Mouse (Mus musculus) lung, embryonic 16.5 days (tissue): ENCODE data around the gene Hif3a. TPM values are rescaled to one million over a fixed set of nuclear protein-coding genes. Genes with fewer than 3 reads are reported as not detected.
A peak's percentile ranks its signal among the peaks of the same experiment; 100 is the strongest.
"Not testable (repeated sequence)": the region's sequence is repeated elsewhere in the genome, so short reads cannot be mapped to it uniquely, and the experiment has no call there.

ENCODE experiments used
- ATAC-seq: fragments of 200-750 bp; cut with Nextera tagmentation; 2 replicates; pipeline ENCODE4 v1.8.0; 2017; ENCODE audit warnings: low read depth, mild to moderate bottlenecking, moderate library complexity
- H3K27ac ChIP-seq: fragments of 300-500 bp; sonication (generic); 2 replicates; pipeline ENCODE4 v1.5.1; 2014; ENCODE audit warnings: mild to moderate bottlenecking, control low read depth, low read length
- H3K27me3 ChIP-seq: fragments of 300-500 bp; sonication (generic); 2 replicates; pipeline ENCODE4 v1.6.1; 2014; ENCODE audit warnings: low read depth, low read length, mixed read lengths; ENCODE audit not compliant: control insufficient read depth, insufficient read depth
- H3K36me3 ChIP-seq: fragments of 300-500 bp; sonication (generic); 2 replicates; pipeline ENCODE4 v1.6.1; 2014; ENCODE audit warnings: low read length; ENCODE audit not compliant: control insufficient read depth, insufficient read depth
- H3K4me1 ChIP-seq: fragments of 300-500 bp; sonication (generic); replicated peaks from 2 replicates; pipeline ENCODE4 v1.6.1; 2014; ENCODE audit warnings: low read length, mixed read lengths; ENCODE audit not compliant: control insufficient read depth, insufficient read depth
- H3K4me2 ChIP-seq: fragments of 300-500 bp; sonication (generic); 2 replicates; pipeline ENCODE4 v1.6.1; 2014; ENCODE audit warnings: low read depth, low read length, control low read depth
- H3K4me3 ChIP-seq: fragments of 300-500 bp; sonication (generic); 2 replicates; pipeline ENCODE4 v1.5.1; 2014; ENCODE audit warnings: mild to moderate bottlenecking, low read length, control low read depth
- H3K9ac ChIP-seq: fragments of 300-500 bp; sonication (generic); 2 replicates; pipeline ENCODE4 v1.6.1; 2014; ENCODE audit warnings: low read length, control low read depth
- H3K9me3 ChIP-seq: fragments of 300-500 bp; sonication (generic); 2 replicates; pipeline ENCODE4 v1.6.1; 2016; ENCODE audit warnings: low read length; ENCODE audit not compliant: control insufficient read depth
- WGBS: fragments of 180-500 bp; shearing (Covaris S2); extraction: QIAGEN DNeasy Blood & Tissue Kit; methylation state at CpG from one replicate; pipeline ENCODE4 v1.1.7; 2014; 5-methylcytosine and 5-hydroxymethylcytosine counted together
- polyA plus RNA-seq: library from polyadenylated mRNA; unstranded; fragments of >200 nt; fragmentation: Nextera tagmentation; extraction: Ambion mirVana; gene quantifications from 2 replicates; pipeline ENCODE4 v1.2.1, GENCODE M21; 2015

Gene Hif3a
- 56.0 and 57.0 TPM in 2 replicates for polyA plus RNA-seq

GRCm38 (mm10) chr7:17062389-17062788 lies at the start of gene Hif3a:
TSS of gene Hif3a (minus strand) at chr7:17062427.
- H3K9ac ChIP-seq = peak within 1 kb of the TSS; percentile 91
- peaks cover 34% of the 10 kb centered on the region for H3K4me1 ChIP-seq
- no peaks in the 10 kb centered on the region for H3K36me3 ChIP-seq
- H3K27me3 ChIP-seq = no peaks in the 10 kb centered on the region
- H3K27ac ChIP-seq = peak within 1 kb of the TSS; percentile 100
- ATAC-seq = peak; percentile 72
- H3K4me3 ChIP-seq = peak within 1 kb of the TSS; percentile 73
- H3K9me3 ChIP-seq = no peaks in the 10 kb centered on the region
- peak within 1 kb of the TSS; percentile 68 for H3K4me2 ChIP-seq
- WGBS = under 1% methylated on average over 15 of the region's 15 CpGs

DNA sequence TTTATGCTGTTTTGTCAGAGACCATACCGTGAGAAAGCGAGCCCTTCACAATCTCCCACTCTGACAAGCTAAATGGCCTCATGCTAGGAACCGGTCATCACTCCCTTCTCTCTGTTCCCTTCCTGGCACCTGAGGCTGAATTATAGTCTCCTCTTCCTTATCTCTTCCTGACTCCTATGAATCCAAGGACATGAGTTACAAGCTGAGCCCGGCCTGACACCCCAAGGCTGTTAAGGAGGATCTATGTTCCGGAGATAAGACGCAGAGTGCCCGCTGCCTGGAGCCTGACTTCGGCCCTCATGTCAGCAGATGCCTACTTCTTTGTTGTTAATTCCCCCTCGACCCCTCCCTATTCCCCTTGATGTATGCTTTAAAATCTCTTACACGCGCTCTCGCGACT lies 39.4 kb upstream of the Hif3a start:
- H3K9me3 ChIP-seq, H3K4me2 ChIP-seq, ATAC-seq, H3K4me1 ChIP-seq, H3K4me3 ChIP-seq, H3K36me3 ChIP-seq, H3K27ac ChIP-seq, H3K9ac ChIP-seq, H3K27me3 ChIP-seq: not testable (repeated sequence)
- 84% methylated on average over 13 of the region's 13 CpGs for WGBS

GRCm38 (mm10) chr7:17091280-17091679 lies 29.1 kb upstream of the Hif3a start:
- ATAC-seq = no peak
- WGBS = 10% methylated on average over 1 of the region's 1 CpGs
- Histone ChIP-seq H3K4me1 (no peaks in the 10 kb centered on the region), H3K9ac (no peak overlapping the region), H3K9me3 (no peaks in the 10 kb centered on the region), H3K36me3 (no peaks in the 10 kb centered on the region), H3K27ac (no peak overlapping the region), H3K4me2 (no peak overlapping the region), H3K4me3 (no peak overlapping the region), H3K27me3 (no peaks in the 10 kb centered on the region)

- no peaks in the 10 kb centered on the region for H3K36me3 ChIP-seq
- 51% methylated on average over 3 of the region's 3 CpGs for WGBS
- H3K4me1 ChIP-seq = no peaks in the 10 kb centered on the region
- no peak for ATAC-seq
- H3K4me2 ChIP-seq = no peak overlapping the region
- H3K4me3 ChIP-seq = no peak overlapping the region
- H3K9ac ChIP-seq = no peak overlapping the region
- H3K9me3 ChIP-seq = no peaks in the 10 kb centered on the region
- no peaks in the 10 kb centered on the region for H3K27me3 ChIP-seq
- H3K27ac ChIP-seq = no peak overlapping the region
Observed at GRCm38 (mm10) chr7:17090058-17090585, 27.9 kb upstream of the Hif3a start.

DNA sequence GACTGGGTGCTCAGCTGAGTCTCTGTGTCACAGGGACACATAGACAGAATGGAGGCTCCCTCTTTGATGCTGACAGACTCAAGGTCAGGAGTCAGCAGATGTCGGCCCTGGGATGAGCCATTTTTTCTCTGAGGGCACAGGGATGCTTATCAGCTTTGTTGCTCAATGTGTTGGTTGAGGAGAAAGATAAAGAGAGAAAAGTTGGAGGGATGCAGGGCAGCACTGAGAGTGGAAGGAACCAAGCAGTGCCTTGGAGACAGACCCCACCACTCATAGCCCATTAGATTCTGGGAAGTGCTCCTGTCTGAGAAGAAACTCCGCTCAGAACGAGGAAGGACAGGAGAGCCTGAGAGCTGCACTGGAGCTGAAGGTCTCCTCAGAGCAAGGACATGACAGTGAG lies 25.5 kb upstream of the Hif3a start:
- H3K9me3 ChIP-seq = no peaks in the 10 kb centered on the region
- H3K4me1 ChIP-seq = no peaks in the 10 kb centered on the region
- H3K27ac ChIP-seq = no peak overlapping the region
- no peak overlapping the region for H3K4me2 ChIP-seq
- H3K36me3 ChIP-seq = no peaks in the 10 kb centered on the region
- no peak overlapping the region for H3K4me3 ChIP-seq
- 63% methylated on average over 3 of the region's 3 CpGs for WGBS
- no peaks in the 10 kb centered on the region for H3K27me3 ChIP-seq
- ATAC-seq = no peak
- H3K9ac ChIP-seq = no peak overlapping the region

- no peak overlapping the region for H3K27ac ChIP-seq
- H3K4me1 ChIP-seq = no peaks in the 10 kb centered on the region
- no peak overlapping the region for H3K4me3 ChIP-seq
- 75% methylated on average over 4 of the region's 4 CpGs for WGBS
- no peak for ATAC-seq
- H3K4me2 ChIP-seq = no peak overlapping the region
- H3K27me3 ChIP-seq = no peaks in the 10 kb centered on the region
- no peaks in the 10 kb centered on the region for H3K9me3 ChIP-seq
- no peak overlapping the region for H3K9ac ChIP-seq
- no peaks in the 10 kb centered on the region for H3K36me3 ChIP-seq
Observed at GRCm38 (mm10) chr7:17082766-17083165, 20.5 kb upstream of the Hif3a start.

DNA sequence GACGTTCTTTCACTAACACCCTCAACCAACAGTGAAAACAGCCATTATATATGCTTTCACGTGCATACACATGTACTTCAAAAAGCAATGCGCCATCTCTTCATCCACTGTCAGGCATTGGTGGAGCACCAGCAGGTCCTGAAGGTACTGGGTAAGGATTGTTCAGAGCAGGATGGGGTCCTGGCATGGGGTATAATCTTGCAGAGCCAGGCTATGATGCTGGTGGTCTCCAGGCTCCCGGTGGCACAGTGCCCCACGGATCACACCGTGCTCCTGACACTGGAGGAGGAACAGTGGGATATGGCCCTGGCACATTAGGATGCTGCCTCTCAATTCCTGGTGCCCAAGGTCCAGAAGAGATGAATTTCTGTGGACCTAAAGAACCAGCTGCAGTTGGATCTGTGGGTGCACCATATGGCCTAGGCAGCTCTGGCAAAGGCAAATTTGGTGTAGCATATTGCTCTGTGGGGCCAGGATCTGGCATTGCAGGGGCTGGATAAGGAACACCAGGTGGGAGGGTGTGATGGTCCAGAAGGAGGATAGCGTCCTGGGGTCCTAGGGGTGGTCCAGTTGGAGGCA lies 15.9 kb upstream of the Hif3a start:
- no peaks in the 10 kb centered on the region for H3K9me3 ChIP-seq
- H3K4me2 ChIP-seq = no peak overlapping the region
- 76% methylated on average over 7 of the region's 7 CpGs for WGBS
- no peak for ATAC-seq
- no peaks in the 10 kb centered on the region for H3K27me3 ChIP-seq
- no peaks in the 10 kb centered on the region for H3K36me3 ChIP-seq
- no peak overlapping the region for H3K4me3 ChIP-seq
- no peaks in the 10 kb centered on the region for H3K4me1 ChIP-seq
- no peak overlapping the region for H3K27ac ChIP-seq
- no peak overlapping the region for H3K9ac ChIP-seq

- H3K9me3 ChIP-seq = no peaks in the 10 kb centered on the region
- no peak overlapping the region for H3K4me2 ChIP-seq
- no peak overlapping the region for H3K4me3 ChIP-seq
- no peak for ATAC-seq
- no peaks in the 10 kb centered on the region for H3K4me1 ChIP-seq
- 95% methylated on average over 1 of the region's 1 CpGs for WGBS
- H3K9ac ChIP-seq = no peak overlapping the region
- H3K36me3 ChIP-seq = no peaks in the 10 kb centered on the region
- no peak overlapping the region for H3K27ac ChIP-seq
- no peaks in the 10 kb centered on the region for H3K27me3 ChIP-seq
Observed at GRCm38 (mm10) chr7:17076542-17076941, 14.3 kb upstream of the Hif3a start.

DNA sequence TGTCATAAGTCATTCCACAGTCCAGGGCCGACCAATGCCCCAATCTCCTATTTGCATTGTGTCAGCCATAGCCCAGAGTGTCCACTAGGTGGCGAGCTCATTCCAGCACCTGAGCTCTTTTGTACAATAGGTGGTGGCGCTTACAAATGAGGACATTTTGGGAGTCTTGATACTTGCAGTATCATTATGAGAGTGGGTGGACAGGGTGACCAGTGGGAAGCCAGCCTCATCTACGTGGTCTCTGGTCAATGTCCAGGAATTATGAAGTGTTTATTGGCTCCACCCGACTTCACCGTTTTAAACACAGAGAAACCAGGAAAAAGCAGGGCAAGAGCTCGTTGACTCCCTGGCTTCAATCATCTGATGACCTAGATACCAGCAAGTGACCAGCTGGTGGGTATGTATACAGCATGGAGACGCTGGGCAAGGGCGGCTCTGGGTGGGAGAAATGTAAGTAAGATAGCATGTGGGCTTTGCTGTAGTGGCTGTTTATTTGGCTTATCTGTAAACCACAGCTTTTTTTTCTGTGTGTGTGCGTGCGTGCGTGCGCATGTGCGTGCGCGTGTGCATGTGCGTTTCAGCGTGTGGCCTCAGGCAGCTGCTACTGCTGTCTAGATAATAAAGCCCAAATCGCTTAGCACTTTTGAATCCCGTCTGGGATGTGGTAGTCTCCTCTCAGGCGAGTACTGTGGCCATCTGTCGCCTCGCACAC lies 11.8 kb upstream of the Hif3a start, which contains the start of gene Psg16:
Gene Psg16, plus strand, starts transcription at position 137 of the 712 bp plus-strand sequence.
- ATAC-seq = peak; percentile 75; the same call in 1 of the 2 replicates
- Histone ChIP-seq H3K27me3 (no peaks in the 10 kb centered on the region), H3K36me3 (no peaks in the 10 kb centered on the region), H3K4me2 (no peak within 1 kb of the TSS), H3K9ac (no peak within 1 kb of the TSS), H3K9me3 (no peaks in the 10 kb centered on the region), H3K4me3 (no peak within 1 kb of the TSS), H3K27ac (no peak within 1 kb of the TSS), H3K4me1 (no peaks in the 10 kb centered on the region)
- 54% methylated on average over 23 of the region's 23 CpGs for WGBS
